In the genomic region with DNA sequence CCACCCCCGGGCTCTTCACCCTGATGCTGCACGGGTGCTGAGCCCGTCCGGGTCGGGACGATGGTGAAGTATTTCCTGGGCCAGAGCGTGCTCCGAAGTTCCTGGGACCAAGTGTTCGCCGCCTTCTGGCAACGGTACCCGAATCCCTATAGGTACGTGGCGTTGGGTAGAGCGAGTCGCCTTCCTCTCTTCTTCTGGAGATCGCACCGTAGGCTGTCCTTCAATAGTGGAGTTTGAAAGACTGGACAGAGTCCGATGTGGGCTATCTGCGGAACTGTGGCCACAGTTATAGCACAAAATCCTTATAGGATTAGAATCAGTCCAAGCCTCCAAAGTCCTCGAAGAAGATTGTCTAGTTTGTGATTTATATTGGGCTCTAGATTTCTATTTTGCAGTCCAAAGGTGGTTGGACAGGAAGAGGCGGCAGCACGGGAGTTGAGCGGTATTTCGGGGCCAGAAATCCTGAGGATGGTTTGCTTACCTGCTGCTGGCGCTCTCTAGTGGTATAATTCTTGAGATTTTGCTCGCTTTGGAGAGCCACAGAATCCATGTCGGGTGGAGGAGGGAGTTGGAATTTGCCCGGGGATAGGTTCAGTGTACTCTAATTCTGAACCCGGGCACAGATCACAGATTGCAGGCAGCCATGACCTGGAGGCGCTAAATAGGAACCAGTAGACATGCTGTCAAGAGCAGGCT, we compare ENCODE assay signal across 8 mouse cellular contexts. TPM values are rescaled to one million over a fixed set of nuclear protein-coding genes. Genes with fewer than 3 reads are reported as not detected.
DNase-seq lines count a peak whose midpoint lies in the region; ATAC-seq and TF ChIP-seq lines count a peak whose summit lies in the region.

No protein-coding gene starts in this region.

- H3K4me1 ChIP-seq in CH12.LX (ENCODE audit: control insufficient read depth in 1 of 2, insufficient read depth in 2 of 2), result peaks cover 7 to 57% of the 10 kb centered on the region in 2 experiments
- H3K4me1 ChIP-seq in heart, embryonic 11.5 days (ENCODE audit: control insufficient read depth, insufficient read depth, low read length), result peaks cover 22% of the 10 kb centered on the region
- peaks cover 14% of the 10 kb centered on the region; the same call in 1 of the 2 replicates for H3K4me1 ChIP-seq in kidney, postnatal 0 days (replicated peaks; ENCODE audit: insufficient read depth, low read length)

- in situ Hi-C loops in CH12.LX (cut with MboI; ENCODE audit: low pct_ligation_motif_present, low pct_unique_long_range_greater_than_20kb, low sequenced_read_pairs), result no loop called here

- dilution Hi-C loops in CH12.LX (cut with MboI; ENCODE audit: extremely low pct_ligation_motif_present, extremely low pct_unique_long_range_greater_than_20kb, low sequenced_read_pairs), result no loop called here

- no peak for TF ChIP-seq POLR2A in CH12.LX (IDR thresholded peaks at IDR 0.05; ENCODE audit: low read depth, low read length)

- no peaks in the 10 kb centered on the region for H3K9me3 ChIP-seq in CH12.LX (replicated peaks; ENCODE audit: low read length)
- H3K9me3 ChIP-seq in heart, embryonic 11.5 days (replicated peaks; ENCODE audit: control insufficient read depth, low read length), result no peaks in the 10 kb centered on the region
- no peaks in the 10 kb centered on the region for H3K9me3 ChIP-seq in kidney, postnatal 0 days (replicated peaks; ENCODE audit: low read length)

- TF ChIP-seq EP300 in CH12.LX (IDR thresholded peaks at IDR 0.05; ENCODE audit: low read length), result no peak

- H3K79me2 ChIP-seq in CH12.LX (replicated peaks; ENCODE audit: control insufficient read depth, extremely low read depth, insufficient read depth, poor library complexity, severe bottlenecking), result peaks cover 36% of the 10 kb centered on the region
- peaks cover 49% of the 10 kb centered on the region for H3K79me2 ChIP-seq in macrophage (ENCODE audit: inconsistent target)

- H3K4me2 ChIP-seq in CH12.LX (ENCODE audit: insufficient read depth, low read depth, poor library complexity, severe bottlenecking), result peak overlapping the region; percentile 94
- peak overlapping the region; percentile 86 for H3K4me2 ChIP-seq in heart, embryonic 11.5 days
- peak overlapping the region; percentile 98 for H3K4me2 ChIP-seq in kidney, postnatal 0 days (ENCODE audit: low read length)

- WGBS in heart, embryonic 11.5 days (ENCODE audit: insufficient replicate concordance), result under 1% methylated on average over 31 of the region's 31 CpGs
- WGBS in kidney, postnatal 0 days, result under 1% methylated on average over 31 of the region's 31 CpGs
- 3% methylated on average over 31 of the region's 31 CpGs for WGBS in macrophage (ENCODE audit: missing documents)

- H3K4me3 ChIP-seq in CH12.LX (replicated peaks in 1 of 3; ENCODE audit: low read depth in 2 of 3, low read length in 2 of 3, poor library complexity in 1 of 3) (peak overlapping the region; percentile 90 to 99 (median 96)), macrophage (ENCODE audit: inconsistent target) (peak overlapping the region; percentile 97)
- H3K4me3 ChIP-seq in heart, embryonic 11.5 days (ENCODE audit: low read depth, low read length), result peak overlapping the region; percentile 81
- peak overlapping the region; percentile 85 for H3K4me3 ChIP-seq in kidney, postnatal 0 days (replicated peaks; ENCODE audit: low read depth, low read length)

- H3K9ac ChIP-seq in CH12.LX (ENCODE audit: insufficient read depth, low read depth), result peak overlapping the region; percentile 96
- H3K9ac ChIP-seq in heart, embryonic 11.5 days (ENCODE audit: low read depth, low read length), result peak overlapping the region; percentile 89
- peak overlapping the region; percentile 96 for H3K9ac ChIP-seq in kidney, postnatal 0 days (ENCODE audit: low read depth, low read length)

- DNase-seq in 3134 (ENCODE audit: extremely low read depth, insufficient read length, low spot score) (peak; percentile 32), CH12.LX (ENCODE audit: extremely low read depth) (peak; percentile 55)
- peak; percentile 58 to 61 for DNase-seq in cerebellum, postnatal 14 days
- peak; percentile 87 for DNase-seq in kidney, postnatal 0 days (ENCODE audit: low spot score)
- DNase-seq in splenic B cell, adult 2 months (ENCODE audit: low read depth, low spot score), result peak; percentile 53
- no peak for DNase-seq in urinary bladder, adult 2 months (ENCODE audit: low spot score)

- TF ChIP-seq CTCF in CH12.LX (conservative IDR thresholded peaks at IDR 0.05 in 1 of 2, IDR thresholded peaks at IDR 0.05 in 1 of 2; ENCODE audit: low read depth in 2 of 2, low read length in 2 of 2), result peak in 1 of 2 experiments; percentile 57; a peak in 2 of 4 replicates
- TF ChIP-seq CTCF in kidney, postnatal 0 days (IDR thresholded peaks at IDR 0.05; ENCODE audit: low read depth), result peak; percentile 68

- H3K27me3 ChIP-seq in CH12.LX (replicated peaks), result no peaks in the 10 kb centered on the region
- H3K27me3 ChIP-seq in heart, embryonic 11.5 days (ENCODE audit: control insufficient read depth, insufficient read depth, low read length), result no peaks in the 10 kb centered on the region
- no peaks in the 10 kb centered on the region for H3K27me3 ChIP-seq in kidney, postnatal 0 days (ENCODE audit: insufficient read depth, low read length)
- no peaks in the 10 kb centered on the region for H3K27me3 ChIP-seq in splenic B cell, adult 2 months (ENCODE audit: control insufficient read depth, insufficient read depth, low read length, poor library complexity, severe bottlenecking)

- TF ChIP-seq RAD21 in CH12.LX (IDR thresholded peaks at IDR 0.05; ENCODE audit: low read depth, low read length), result peak; percentile 1

- ATAC-seq in heart, embryonic 11.5 days (replicated peaks; ENCODE audit: insufficient number of reproducible peaks, low FRiP score, low TSS enrichment), result no peak
- ATAC-seq in kidney, postnatal 0 days (replicated peaks; ENCODE audit: low FRiP score, low read depth), result peak; percentile 25; the same call in 1 of the 2 replicates

- H3K27ac ChIP-seq in CH12.LX (ENCODE audit: insufficient read depth, low read depth) (0 out of 2 replicates have a peak overlapping the region, but pooled peaks have one; percentile 5), macrophage (peak overlapping the region; percentile 85)
- H3K27ac ChIP-seq in heart, embryonic 11.5 days (ENCODE audit: low read depth, low read length), result peak overlapping the region; percentile 68
- peak overlapping the region; percentile 80 for H3K27ac ChIP-seq in kidney, postnatal 0 days

- H3K36me3 ChIP-seq in CH12.LX (replicated peaks in 1 of 2; ENCODE audit: control insufficient read depth in 1 of 2, insufficient read depth in 1 of 2, low read length in 1 of 2) (peaks cover 36 to 60% of the 10 kb centered on the region in 2 experiments), macrophage (ENCODE audit: inconsistent target) (peaks cover 17% of the 10 kb centered on the region; the same call in 1 of the 2 replicates)
- H3K36me3 ChIP-seq in heart, embryonic 11.5 days (ENCODE audit: control insufficient read depth, insufficient read depth, low read length), result peaks cover 21% of the 10 kb centered on the region
- H3K36me3 ChIP-seq in kidney, postnatal 0 days (ENCODE audit: insufficient read depth, low read length), result peaks cover 40% of the 10 kb centered on the region
- H3K36me3 ChIP-seq in splenic B cell, adult 2 months (ENCODE audit: control insufficient read depth, insufficient read depth, low read length, poor library complexity, severe bottlenecking), result peaks cover 6% of the 10 kb centered on the region

RNA-seq across cellular contexts. Expression of a gene that starts 0.5 kb away (rescaled TPM):
- total RNA-seq in CH12.LX (2012; rRNA removed) (68.0 and 72.5 TPM in 2 replicates), CH12.LX (2014; rRNA removed) (44.5 and 45.3 TPM in 2 replicates)
- polyA plus RNA-seq in CH12.LX (2012; ENCODE audit: insufficient read length, low read depth) (41.7 and 56.6 TPM in 2 replicates), macrophage (2018) (34.9 to 62.7 TPM (median 47.3 TPM) in 3 replicates)
- polyA plus RNA-seq in heart, embryonic 11.5 days (2014; fragmentation: Nextera tagmentation; extraction: Ambion mirVana), result 56.3 and 64.3 TPM in 2 replicates
- 84.8 and 93.1 TPM in 2 replicates for polyA plus RNA-seq in kidney, postnatal 0 days (2015; fragmentation: Nextera tagmentation; extraction: Ambion mirVana)
- total RNA-seq in macrophage (2018; cell fraction: chromatin; rRNA removed), result 100 to 1,000 TPM in 23 of 26 experiments, 10 to 100 TPM in 3; 78.1 to 296 (median 175) TPM
- total RNA-seq in macrophage (2018; cell fraction: cytosol; rRNA removed), result 10 to 100 TPM; 42.7 to 66.1 (median 55.5) TPM
- total RNA-seq in macrophage (2018; cell fraction: nucleus; rRNA removed), result 100 to 1,000 TPM in 22 of 26 experiments, 10 to 100 TPM in 4; 58.2 to 198 (median 148) TPM
- 100.0 and 134 TPM in 2 replicates for polyA plus RNA-seq in urinary bladder, adult 2 months (2012; rRNA removed)

RNA-seq across cellular contexts. Expression of a gene that starts 2.0 kb away (rescaled TPM):
- 253 and 302 TPM in 2 replicates for total RNA-seq in CH12.LX (2012; rRNA removed)
- total RNA-seq in CH12.LX (2014; rRNA removed), result 190 and 205 TPM in 2 replicates
- polyA plus RNA-seq in CH12.LX (2012; ENCODE audit: insufficient read length, low read depth), result 432 and 435 TPM in 2 replicates
- 428 and 447 TPM in 2 replicates for polyA plus RNA-seq in heart, embryonic 11.5 days (2014; fragmentation: Nextera tagmentation; extraction: Ambion mirVana)
- 398 and 435 TPM in 2 replicates for polyA plus RNA-seq in kidney, postnatal 0 days (2015; fragmentation: Nextera tagmentation; extraction: Ambion mirVana)
- 10 to 100 TPM; 19.3 to 60.1 (median 31.2) TPM for total RNA-seq in macrophage (2018; cell fraction: chromatin; rRNA removed)
- 100 to 1,000 TPM; 157 to 270 (median 221) TPM for total RNA-seq in macrophage (2018; cell fraction: cytosol; rRNA removed)
- total RNA-seq in macrophage (2018; cell fraction: nucleus; rRNA removed), result 100 to 1,000 TPM in 2 of 26 experiments, 10 to 100 TPM in 24; 36.8 to 103 (median 75.2) TPM
- 183 to 228 TPM (median 200 TPM) in 3 replicates for polyA plus RNA-seq in macrophage (2018)
- 168 and 176 TPM in 2 replicates for polyA plus RNA-seq in urinary bladder, adult 2 months (2012; rRNA removed)

RNA-seq across cellular contexts. Expression of a gene that starts 7.3 kb away (rescaled TPM):
- total RNA-seq in CH12.LX (2012; rRNA removed), result 7.3 and 10.0 TPM in 2 replicates
- 4.1 and 7.0 TPM in 2 replicates for total RNA-seq in CH12.LX (2014; rRNA removed)
- polyA plus RNA-seq in CH12.LX (2012; ENCODE audit: insufficient read length, low read depth), result 6.9 and 13.5 TPM in 2 replicates
- 17.6 and 18.0 TPM in 2 replicates for polyA plus RNA-seq in heart, embryonic 11.5 days (2014; fragmentation: Nextera tagmentation; extraction: Ambion mirVana)
- polyA plus RNA-seq in kidney, postnatal 0 days (2015; fragmentation: Nextera tagmentation; extraction: Ambion mirVana), result 14.9 and 15.1 TPM in 2 replicates
- 1 to 10 TPM in 3 of 26 experiments, under 1 TPM in 3, not detected in 20; 0.49 to 2.3 (median 0.97) TPM for total RNA-seq in macrophage (2018; cell fraction: chromatin; rRNA removed)
- total RNA-seq in macrophage (2018; cell fraction: cytosol; rRNA removed), result under 1 TPM in 18 of 26 experiments, not detected in 8; 0.07 to 0.71 (median 0.22) TPM
- 1 to 10 TPM in 3 of 26 experiments, under 1 TPM in 3, not detected in 20; 0.39 to 2.2 (median 1.0) TPM for total RNA-seq in macrophage (2018; cell fraction: nucleus; rRNA removed)
- polyA plus RNA-seq in macrophage (2018), result 0.43 to 1.1 TPM in 2 of 3 replicates, not detected in the other
- polyA plus RNA-seq in urinary bladder, adult 2 months (2012; rRNA removed), result 1.3 and 1.9 TPM in 2 replicates

RNA-seq across cellular contexts. Expression of a gene that starts 40.3 kb away (rescaled TPM):
- total RNA-seq in CH12.LX (2012; rRNA removed) (126 and 150 TPM in 2 replicates), CH12.LX (2014; rRNA removed) (87.9 and 94.6 TPM in 2 replicates)
- polyA plus RNA-seq in CH12.LX (2012; ENCODE audit: insufficient read length, low read depth) (169 and 174 TPM in 2 replicates), macrophage (2018) (69.2 to 91.5 TPM (median 78.4 TPM) in 3 replicates)
- 72.5 and 90.8 TPM in 2 replicates for polyA plus RNA-seq in heart, embryonic 11.5 days (2014; fragmentation: Nextera tagmentation; extraction: Ambion mirVana)
- 93.7 and 103 TPM in 2 replicates for polyA plus RNA-seq in kidney, postnatal 0 days (2015; fragmentation: Nextera tagmentation; extraction: Ambion mirVana)
- 100 to 1,000 TPM in 1 of 26 experiments, 10 to 100 TPM in 25; 44.6 to 104 (median 68.5) TPM for total RNA-seq in macrophage (2018; cell fraction: chromatin; rRNA removed)
- total RNA-seq in macrophage (2018; cell fraction: cytosol; rRNA removed), result 100 to 1,000 TPM in 3 of 26 experiments, 10 to 100 TPM in 23; 57.6 to 104 (median 72.7) TPM
- total RNA-seq in macrophage (2018; cell fraction: nucleus; rRNA removed), result 100 to 1,000 TPM in 3 of 26 experiments, 10 to 100 TPM in 23; 60.7 to 127 (median 75.4) TPM
- polyA plus RNA-seq in urinary bladder, adult 2 months (2012; rRNA removed), result 67.3 and 72.5 TPM in 2 replicates

RNA-seq across cellular contexts. Expression of a gene that starts 47.3 kb away (rescaled TPM):
- 7.4 and 8.0 TPM in 2 replicates for total RNA-seq in CH12.LX (2012; rRNA removed)
- total RNA-seq in CH12.LX (2014; rRNA removed), result 6.3 and 7.4 TPM in 2 replicates
- polyA plus RNA-seq in CH12.LX (2012; ENCODE audit: insufficient read length, low read depth), result 6.5 and 7.6 TPM in 2 replicates
- polyA plus RNA-seq in heart, embryonic 11.5 days (2014; fragmentation: Nextera tagmentation; extraction: Ambion mirVana), result 0.15 and 0.31 TPM in 2 replicates
- 1.6 and 1.7 TPM in 2 replicates for polyA plus RNA-seq in kidney, postnatal 0 days (2015; fragmentation: Nextera tagmentation; extraction: Ambion mirVana)
- total RNA-seq in macrophage (2018; cell fraction: chromatin; rRNA removed), result 10 to 100 TPM in 18 of 26 experiments, 1 to 10 TPM in 8; 1.8 to 41.4 (median 18.9) TPM
- 10 to 100 TPM in 12 of 26 experiments, 1 to 10 TPM in 14; 2.5 to 20.8 (median 8.3) TPM for total RNA-seq in macrophage (2018; cell fraction: cytosol; rRNA removed)
- 10 to 100 TPM in 20 of 26 experiments, 1 to 10 TPM in 6; 3.7 to 37.4 (median 18.9) TPM for total RNA-seq in macrophage (2018; cell fraction: nucleus; rRNA removed)
- 3.6 to 11.3 TPM (median 8.4 TPM) in 3 replicates for polyA plus RNA-seq in macrophage (2018)
- polyA plus RNA-seq in urinary bladder, adult 2 months (2012; rRNA removed), result 2.0 and 2.7 TPM in 2 replicates

Comparison
In these comparisons a context has a peak if more than half of its experiments do, and no peak if none do; other contexts are left out.
1. H3K27ac ChIP-seq: peak in every context shown above with its lines; median percentile 85 in macrophage; 80 in kidney, postnatal 0 days; 68 in heart, embryonic 11.5 days; 5 in CH12.LX.